Mouse (Mus musculus) cerebellum, adult 11-12 months (tissue): ENCODE data around the gene Plekhh1.

Source experiments
- DNase-seq: peaks from one replicate; pipeline ENCODE4 v3.0.0; 2022

Plekhh1 gene

GRCm38 (mm10) chr12:79034331-79034730 lies 5.4 kb downstream of the Plekhh1 start:
- DNase-seq = no peak

- DNase-seq = no peak
Measured at GRCm38 (mm10) chr12:79035349-79035748, 6.4 kb downstream of the Plekhh1 start.

GRCm38 (mm10) chr12:79039708-79040107 lies 10.7 kb downstream of the Plekhh1 start:
- DNase-seq = no peak

- no peak for DNase-seq
Measured at GRCm38 (mm10) chr12:79040201-79040827, 11.4 kb downstream of the Plekhh1 start.

GRCm38 (mm10) chr12:79041436-79041835 lies 12.5 kb downstream of the Plekhh1 start:
- DNase-seq = no peak

GRCm38 (mm10) chr12:79044668-79045067 lies 15.7 kb downstream of the Plekhh1 start:
- no peak for DNase-seq

GRCm38 (mm10) chr12:79046171-79046570 lies 17.2 kb downstream of the Plekhh1 start:
- no peak for DNase-seq

GRCm38 (mm10) chr12:79047203-79047602 lies 18.2 kb downstream of the Plekhh1 start:
- DNase-seq = no peak

GRCm38 (mm10) chr12:79048898-79049297 lies 19.9 kb downstream of the Plekhh1 start:
- no peak for DNase-seq

GRCm38 (mm10) chr12:79049807-79050206 lies 20.8 kb downstream of the Plekhh1 start:
- no peak for DNase-seq

- DNase-seq = no peak
Measured at GRCm38 (mm10) chr12:79050545-79051212, 21.7 kb downstream of the Plekhh1 start.

GRCm38 (mm10) chr12:79052073-79052472 lies 23.1 kb downstream of the Plekhh1 start:
- DNase-seq = no peak

- DNase-seq = no peak
Measured at GRCm38 (mm10) chr12:79055276-79055675, 26.3 kb downstream of the Plekhh1 start.

GRCm38 (mm10) chr12:79059573-79059972 lies 30.6 kb downstream of the Plekhh1 start:
- DNase-seq = no peak

GRCm38 (mm10) chr12:79060134-79060533 lies 31.2 kb downstream of the Plekhh1 start:
- DNase-seq = no peak

GRCm38 (mm10) chr12:79060766-79061652 lies 32.0 kb downstream of the Plekhh1 start:
- DNase-seq = no peak

GRCm38 (mm10) chr12:79064451-79064850 lies 35.5 kb downstream of the Plekhh1 start:
- no peak for DNase-seq

GRCm38 (mm10) chr12:79066431-79066830 lies 37.5 kb downstream of the Plekhh1 start:
- no peak for DNase-seq

- DNase-seq = no peak
Measured at GRCm38 (mm10) chr12:79067526-79067925, 38.6 kb downstream of the Plekhh1 start.

GRCm38 (mm10) chr12:79068306-79068705 lies 39.3 kb downstream of the Plekhh1 start:
- DNase-seq = no peak

GRCm38 (mm10) chr12:79069187-79069608 lies 40.2 kb downstream of the Plekhh1 start:
- no peak for DNase-seq

GRCm38 (mm10) chr12:79069916-79070315 lies 41.0 kb downstream of the Plekhh1 start:
- DNase-seq = no peak

- DNase-seq = no peak
Measured at GRCm38 (mm10) chr12:79070736-79071333, 41.9 kb downstream of the Plekhh1 start.
